Mouse (Mus musculus) CD4-positive naive resting alpha-beta T cell, adult 76 days (primary cell): ENCODE measurements around the gene Ccnyl1. TPM values are rescaled to one million over a fixed set of nuclear protein-coding genes. Genes with fewer than 3 reads are reported as not detected.

Experiments
- total RNA-seq: library from RNA; stranded (reverse); gene quantifications from one replicate; pipeline ENCODE4 v1.2.4, GENCODE M21; 2023

The Ccnyl1 gene
- 9.2 TPM for total RNA-seq

DNA sequence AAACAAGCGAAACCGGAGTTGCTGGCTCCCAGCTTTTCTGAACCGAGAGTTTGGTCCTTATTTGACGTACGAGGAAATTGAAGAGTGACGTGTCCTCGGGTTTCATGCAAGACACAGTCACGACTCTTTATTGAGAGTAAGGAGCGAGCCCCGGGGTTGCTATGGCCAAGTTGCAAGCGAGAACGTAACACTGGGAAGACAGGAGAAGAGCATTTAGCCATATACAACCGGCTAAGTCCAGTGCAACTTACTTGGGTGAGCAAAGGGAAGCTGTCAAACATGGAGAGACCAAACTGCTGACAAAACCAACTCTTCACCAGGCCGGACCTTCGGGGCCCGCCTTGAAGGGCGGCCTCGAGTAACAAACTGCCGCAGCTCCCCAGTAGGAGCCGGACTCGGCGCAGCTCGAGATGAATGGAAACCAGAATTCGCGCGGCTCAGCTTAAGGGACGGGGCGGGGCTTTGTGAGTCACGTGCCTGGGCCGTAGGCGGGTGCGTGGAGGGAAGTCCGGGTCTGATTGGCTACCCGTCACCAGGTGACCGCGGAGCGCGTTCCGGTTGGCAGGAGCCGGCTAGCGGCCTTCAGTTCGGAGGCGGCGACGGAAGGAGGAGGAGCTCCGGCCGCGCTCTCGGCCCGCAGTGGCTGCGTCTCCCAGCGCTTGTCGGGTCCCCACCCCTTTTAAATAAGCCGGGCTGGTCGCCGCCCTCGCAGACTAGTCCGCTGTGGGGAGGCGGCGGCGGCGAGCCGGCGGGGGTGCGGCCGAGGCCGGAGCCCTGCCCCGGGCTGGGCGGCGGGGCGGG, at the start of gene Ccnyl1:
Gene Ccnyl1 (plus strand): TSS at position 243 of the 801 bp plus-strand sequence.

DNA sequence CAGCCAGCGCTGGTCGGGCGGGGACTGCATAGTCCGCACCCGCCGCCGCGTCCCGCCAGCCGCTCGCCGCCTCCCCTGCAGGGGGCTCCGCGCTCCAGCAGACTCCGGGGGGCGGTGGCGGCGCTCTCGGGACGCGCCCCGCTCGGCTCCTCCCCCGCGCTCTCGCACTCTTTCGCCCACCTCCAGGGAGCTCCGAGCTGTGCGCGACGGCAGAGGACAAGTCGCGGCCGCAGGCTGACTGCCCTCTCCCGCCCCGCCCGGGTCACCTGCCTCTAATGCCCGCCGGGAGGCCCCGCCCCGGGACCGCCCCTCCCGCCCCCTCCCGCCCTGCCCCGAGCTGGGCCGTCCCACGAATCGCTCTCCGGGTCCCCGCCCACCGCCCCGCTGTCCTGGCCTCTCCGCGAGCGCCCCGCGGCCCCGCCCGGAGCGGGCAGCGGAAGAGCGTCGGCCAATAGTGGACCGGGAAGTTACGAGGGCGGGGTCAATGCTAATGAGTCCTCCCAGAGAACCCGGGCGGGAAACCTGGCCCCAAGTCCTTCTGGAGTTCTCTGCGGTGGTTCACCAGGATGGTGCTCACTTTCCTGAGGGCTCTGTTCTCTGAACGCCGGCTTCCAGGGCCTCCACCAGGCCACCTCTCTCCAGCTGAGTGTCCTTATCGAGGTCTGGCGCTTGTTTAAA, 47.4 kb downstream of the Ccnyl1 start, which contains the start of gene Fzd5:
Gene Fzd5 (minus strand): TSS at position 250 of the 678 bp plus-strand sequence.

Other genes starting within 250 kb of the Ccnyl1 start
- gene Creb1, start 157.8 kb upstream of the Ccnyl1 start, total RNA-seq = 88.8 TPM
- 6.1 TPM for gene Mettl21a, start 73.2 kb upstream of the Ccnyl1 start, total RNA-seq
- gene Fzd5, start 47.3 kb downstream of the Ccnyl1 start, total RNA-seq = 4.5 TPM